In the genomic region with DNA sequence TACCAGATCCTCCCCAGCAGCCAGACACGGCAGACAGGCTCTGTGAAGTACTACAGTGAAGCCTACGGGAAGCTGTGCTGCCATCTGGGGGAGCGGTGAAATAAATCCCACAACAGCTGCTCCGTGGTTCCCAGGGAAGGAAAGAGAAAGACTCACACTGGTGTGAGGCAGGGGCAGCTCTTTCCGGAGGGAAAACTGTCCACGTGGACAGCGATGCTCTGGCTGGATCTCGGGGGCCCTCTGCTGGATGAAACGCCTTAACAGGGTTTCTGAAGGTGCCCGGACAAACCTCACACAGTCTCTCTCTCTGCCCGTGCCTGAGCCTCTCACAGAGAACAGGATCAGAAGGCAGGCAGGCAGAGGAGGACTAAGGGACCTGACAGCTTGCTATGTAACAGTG, we compare ENCODE assay signal across 8 mouse cellular contexts. TPM values are rescaled to one million over a fixed set of nuclear protein-coding genes. Genes with fewer than 3 reads are reported as not detected.
DNase-seq lines count a peak whose midpoint lies in the region; ATAC-seq lines count a peak whose summit lies in the region.

No protein-coding gene starts in this region.

- ATAC-seq in common myeloid progenitor, adult 5-6 weeks (replicated peaks; ENCODE audit: low read depth, poor library complexity, severe bottlenecking) = peak; percentile 85

- peak; percentile 43 for DNase-seq in T-cell, adult 2 months (ENCODE audit: low spot score)
- peak; percentile 91 for DNase-seq in gastrocnemius, postnatal 10 days
- peak; percentile 73 for DNase-seq in hindlimb bud, embryonic 11.5 days (ENCODE audit: extremely low spot score, low read depth, low spot score)
- peak; percentile 89 to 90 for DNase-seq in left cerebral cortex, adult 18-20 months (ENCODE audit: low spot score in 2 of 2)
- peak; percentile 89 for DNase-seq in lung, postnatal 36 days
- peak; percentile 92 for DNase-seq in retina, postnatal 1 day
- peak; percentile 82 for DNase-seq in thymus, postnatal 4 days

RNA-seq across cellular contexts. Expression of gene Prkcz, which starts 53.1 kb away (rescaled TPM):
- not detected in 2 replicates for total RNA-seq in common myeloid progenitor, adult 5-6 weeks (2017)
- total RNA-seq in gastrocnemius, postnatal 10 days (2021) = 1 to 10 TPM; 2.6 to 3.0 TPM
- 100 to 1,000 TPM; 216 to 223 TPM for total RNA-seq in left cerebral cortex, adult 18-20 months (2021)

RNA-seq across cellular contexts. Expression of gene Faap20, which starts 58.5 kb away (rescaled TPM):
- total RNA-seq in common myeloid progenitor, adult 5-6 weeks (2017) = 25.5 and 25.9 TPM in 2 replicates
- total RNA-seq in gastrocnemius, postnatal 10 days (2021) = 10 to 100 TPM; 18.9 to 26.4 TPM
- 10 to 100 TPM; 28.0 to 29.5 TPM for total RNA-seq in left cerebral cortex, adult 18-20 months (2021)

Comparison
In these comparisons a context has a peak if more than half of its experiments do, and no peak if none do; other contexts are left out.
1. Peak in every context shown above with its lines: DNase-seq and ATAC-seq.
2. RNA of gene Prkcz, which starts 53.1 kb away (total RNA-seq): 216 to 223 TPM in left cerebral cortex, adult 18-20 months; 2.6 to 3.0 TPM in gastrocnemius, postnatal 10 days and not detected in common myeloid progenitor, adult 5-6 weeks; every median in the first group is over 10 times any median in the second.